Mouse (Mus musculus): ENCODE results near the gene Usb1. TPM values are rescaled to one million over a fixed set of nuclear protein-coding genes. Genes with fewer than 3 reads are reported as not detected.

Usb1 gene
- total RNA-seq (2014; rRNA removed): 6.7 and 7.9 TPM in 2 replicates
- 16.2 and 20.0 TPM in 2 replicates for polyA plus RNA-seq (2012; rRNA removed)

- under 1% methylated on average over 73 of the region's 80 CpGs for WGBS
Observed at GRCm38 (mm10) chr8:95331720-95332436, at the start of gene Usb1, which contains the start of gene Zfp319. Usb1 (plus strand) TSS chr8:95332284. Zfp319 (minus strand) TSS chr8:95331950.

GRCm38 (mm10) chr8:95289066-95289650 is 42.9 kb upstream of the Usb1 start:
- H3K36me3 ChIP-seq (ENCODE audit: control insufficient read depth, insufficient read depth, low read length): no peaks in the 10 kb centered on the region
- DNase-seq (ENCODE audit: extremely low read depth, low read depth, low spot score): no peak
- no peak overlapping the region for H3K9ac ChIP-seq (ENCODE audit: low read depth, low read length)
- no peak overlapping the region for H3K4me3 ChIP-seq (ENCODE audit: insufficient read depth, low read depth, low read length)
- H3K79me2 ChIP-seq (ENCODE audit: control insufficient read depth, insufficient read depth, low read length): no peaks in the 10 kb centered on the region
- H3K27ac ChIP-seq (replicated peaks; ENCODE audit: insufficient read depth, low read depth, low read length): no peak overlapping the region
- WGBS: 75% methylated on average over 6 of the region's 6 CpGs
- TF ChIP-seq POLR2A (IDR thresholded peaks at IDR 0.05; ENCODE audit: extremely low read depth, insufficient read depth, low read length): no peak
- no peaks in the 10 kb centered on the region; the same call in 1 of the 2 replicates for H3K4me1 ChIP-seq (ENCODE audit: control insufficient read depth, insufficient read depth, low read length)
- H3K27me3 ChIP-seq (ENCODE audit: control insufficient read depth, insufficient read depth, low read length): no peaks in the 10 kb centered on the region

More at GRCm38 (mm10) chr8:95331720-95332436, at the start of gene Usb1, which contains the start of gene Zfp319:
- Histone ChIP-seq H3K27me3 (ENCODE audit: control insufficient read depth, insufficient read depth, low read length) (no peaks in the 10 kb centered on the region), H3K27ac (replicated peaks; ENCODE audit: insufficient read depth, low read depth, low read length) (peak within 1 kb of the TSS; percentile 99), H3K79me2 (ENCODE audit: control insufficient read depth, insufficient read depth, low read length) (peaks cover 26% of the 10 kb centered on the region; the same call in 1 of the 2 replicates), H3K9ac (ENCODE audit: low read depth, low read length) (peak within 1 kb of the TSS; percentile 95), H3K4me1 (ENCODE audit: control insufficient read depth, insufficient read depth, low read length) (peaks cover 13% of the 10 kb centered on the region), H3K4me3 (ENCODE audit: insufficient read depth, low read depth, low read length) (peak within 1 kb of the TSS; percentile 92), H3K36me3 (ENCODE audit: control insufficient read depth, insufficient read depth, low read length) (peaks cover 8% of the 10 kb centered on the region)
- DNase-seq (ENCODE audit: extremely low read depth, low read depth, low spot score): peak; percentile 70
- peak; percentile 69 for TF ChIP-seq CTCF (IDR thresholded peaks at IDR 0.05; ENCODE audit: low read depth, low read length)
- peak; percentile 87 for TF ChIP-seq POLR2A (IDR thresholded peaks at IDR 0.05; ENCODE audit: extremely low read depth, insufficient read depth, low read length)

- TF ChIP-seq POLR2A (IDR thresholded peaks at IDR 0.05; ENCODE audit: extremely low read depth, insufficient read depth, low read length) (no peak), CTCF (IDR thresholded peaks at IDR 0.05; ENCODE audit: low read depth, low read length) (no peak)
- WGBS: 56% methylated on average over 11 of the region's 11 CpGs
- H3K4me3 ChIP-seq (ENCODE audit: insufficient read depth, low read depth, low read length): peak overlapping the region; percentile 39; the same call in 1 of the 2 replicates
Observed at GRCm38 (mm10) chr8:95293172-95293571, 38.9 kb upstream of the Usb1 start.

GRCm38 (mm10) chr8:95293891-95294290 is 38.2 kb upstream of the Usb1 start:
- no peaks in the 10 kb centered on the region for H3K36me3 ChIP-seq (ENCODE audit: control insufficient read depth, insufficient read depth, low read length)
- no peak for DNase-seq (ENCODE audit: extremely low read depth, low read depth, low spot score)
- WGBS: 80% methylated on average over 7 of the region's 7 CpGs
- H3K9ac ChIP-seq (ENCODE audit: low read depth, low read length): peak overlapping the region; percentile 38; the same call in 1 of the 2 replicates
- no peaks in the 10 kb centered on the region; the same call in 1 of the 2 replicates for H3K4me1 ChIP-seq (ENCODE audit: control insufficient read depth, insufficient read depth, low read length)
- H3K27me3 ChIP-seq (ENCODE audit: control insufficient read depth, insufficient read depth, low read length): no peaks in the 10 kb centered on the region
- no peak for TF ChIP-seq POLR2A (IDR thresholded peaks at IDR 0.05; ENCODE audit: extremely low read depth, insufficient read depth, low read length)
- no peaks in the 10 kb centered on the region for H3K79me2 ChIP-seq (ENCODE audit: control insufficient read depth, insufficient read depth, low read length)
- no peak overlapping the region for H3K27ac ChIP-seq (replicated peaks; ENCODE audit: insufficient read depth, low read depth, low read length)
- H3K4me3 ChIP-seq (ENCODE audit: insufficient read depth, low read depth, low read length): peak overlapping the region; percentile 25

More at GRCm38 (mm10) chr8:95293172-95293571, 38.9 kb upstream of the Usb1 start:
- 0 out of 2 replicates have a peak overlapping the region, but pooled peaks have one; percentile 17 for H3K27ac ChIP-seq (replicated peaks; ENCODE audit: insufficient read depth, low read depth, low read length)
- H3K27me3 ChIP-seq (ENCODE audit: control insufficient read depth, insufficient read depth, low read length): no peaks in the 10 kb centered on the region
- peak overlapping the region; percentile 65 for H3K9ac ChIP-seq (ENCODE audit: low read depth, low read length)
- H3K4me1 ChIP-seq (ENCODE audit: control insufficient read depth, insufficient read depth, low read length): no peaks in the 10 kb centered on the region; the same call in 1 of the 2 replicates
- no peaks in the 10 kb centered on the region for H3K36me3 ChIP-seq (ENCODE audit: control insufficient read depth, insufficient read depth, low read length)
- peak; percentile 50 for DNase-seq (ENCODE audit: extremely low read depth, low read depth, low spot score)
- no peaks in the 10 kb centered on the region for H3K79me2 ChIP-seq (ENCODE audit: control insufficient read depth, insufficient read depth, low read length)

GRCm38 (mm10) chr8:95302410-95302809 is 29.7 kb upstream of the Usb1 start:
- TF ChIP-seq CTCF (IDR thresholded peaks at IDR 0.05; ENCODE audit: low read depth, low read length): peak; percentile 73
- no peak for TF ChIP-seq POLR2A (IDR thresholded peaks at IDR 0.05; ENCODE audit: extremely low read depth, insufficient read depth, low read length)
- Histone ChIP-seq H3K36me3 (ENCODE audit: control insufficient read depth, insufficient read depth, low read length) (no peaks in the 10 kb centered on the region), H3K79me2 (ENCODE audit: control insufficient read depth, insufficient read depth, low read length) (no peaks in the 10 kb centered on the region), H3K9ac (ENCODE audit: low read depth, low read length) (no peak overlapping the region), H3K4me3 (ENCODE audit: insufficient read depth, low read depth, low read length) (no peak overlapping the region), H3K27ac (replicated peaks; ENCODE audit: insufficient read depth, low read depth, low read length) (no peak overlapping the region), H3K27me3 (ENCODE audit: control insufficient read depth, insufficient read depth, low read length) (no peaks in the 10 kb centered on the region), H3K4me1 (ENCODE audit: control insufficient read depth, insufficient read depth, low read length) (no peaks in the 10 kb centered on the region)
- WGBS: 24% methylated on average over 5 of the region's 5 CpGs
- peak; percentile 25 for DNase-seq (ENCODE audit: extremely low read depth, low read depth, low spot score)
